Mouse (Mus musculus) CH12.LX (cell line): Measurements from ENCODE around the gene Matn1. TPM values are rescaled to one million over a fixed set of nuclear protein-coding genes. Genes with fewer than 3 reads are reported as not detected.

Source experiments
- DNase-seq: peaks from one replicate; pipeline ENCODE4 v3.0.0-alpha.2; 2013; ENCODE audit errors: extremely low read depth
- H3K27ac ChIP-seq: 2 replicates; pipeline ENCODE4 v1.5.1; 2012; ENCODE audit warnings: low read depth, mild to moderate bottlenecking, control low read depth, moderate library complexity; ENCODE audit not compliant: insufficient read depth
- H3K27me3 ChIP-seq: replicated peaks from 2 replicates; pipeline ENCODE3; 2012; ENCODE audit warnings: inconsistent platforms
- H3K36me3 ChIP-seq, 2 experiments: replicated peaks in 1 of 2; 2 replicates each; pipeline versions ENCODE3 to v1.6.1; 2012; ENCODE audit warnings: inconsistent platforms in 1 of 2, low read length in 1 of 2, mild to moderate bottlenecking in 1 of 2, mixed read lengths in 1 of 2, moderate library complexity in 1 of 2; ENCODE audit not compliant: control insufficient read depth in 1 of 2, insufficient read depth in 1 of 2
- H3K4me1 ChIP-seq, 2 experiments: 2 replicates each; pipeline ENCODE4 v1.6.1; 2012; ENCODE audit warnings: inconsistent platforms in 1 of 2, moderate library complexity in 1 of 2; ENCODE audit not compliant: insufficient read depth in 2 of 2, control insufficient read depth in 1 of 2
- H3K4me2 ChIP-seq: 2 replicates; pipeline ENCODE4 v1.6.1; 2012; ENCODE audit warnings: low read depth, mild to moderate bottlenecking, control low read depth; ENCODE audit not compliant: poor library complexity, insufficient read depth, severe bottlenecking
- H3K4me3 ChIP-seq, 3 experiments: fragments of 150-350 bp in 1 of 3; sonication (generic) in 1 of 3; replicated peaks in 1 of 3; 2 replicates each; pipeline versions ENCODE3 to v1.5.1; 2011 to 2012; ENCODE audit warnings: low read depth in 2 of 3, low read length in 2 of 3, mild to moderate bottlenecking in 2 of 3, moderate library complexity in 2 of 3, control low read depth in 1 of 3, improper control_type of control experiment in 1 of 3, inconsistent platforms in 1 of 3, mixed read lengths in 1 of 3; ENCODE audit not compliant: poor library complexity in 1 of 3
- H3K79me2 ChIP-seq: replicated peaks from 2 replicates; pipeline ENCODE4 v1.6.1; 2012; ENCODE audit warnings: mild to moderate bottlenecking, moderate library complexity; ENCODE audit not compliant: control insufficient read depth, poor library complexity, insufficient read depth, severe bottlenecking; ENCODE audit errors: extremely low read depth
- H3K9ac ChIP-seq: 2 replicates; pipeline ENCODE4 v1.6.1; 2012; ENCODE audit warnings: low read depth, mild to moderate bottlenecking, control low read depth, moderate library complexity; ENCODE audit not compliant: insufficient read depth
- H3K9me3 ChIP-seq: replicated peaks from 2 replicates; pipeline ENCODE3; 2012; ENCODE audit warnings: low read length, inconsistent platforms, mixed read lengths
- BHLHE40 ChIP-seq: IDR thresholded peaks from 2 replicates; pipeline ENCODE4 v1.6.1; 2011; ENCODE audit warnings: mild to moderate bottlenecking, low read depth, low read length, improper control_type of control experiment
- CHD2 ChIP-seq: IDR thresholded peaks from 2 replicates; pipeline ENCODE4 v1.6.1; 2011; ENCODE audit warnings: low read length, improper control_type of control experiment
- CTCF ChIP-seq, 2 experiments: IDR thresholded peaks in 1 of 2; conservative IDR thresholded peaks in 1 of 2; 2 replicates each; pipeline ENCODE4 v1.5.1; 2011 to 2012; ENCODE audit warnings: low read depth in 2 of 2, low read length in 2 of 2, improper control_type of control experiment in 1 of 2, inconsistent platforms in 1 of 2, mild to moderate bottlenecking in 1 of 2, moderate library complexity in 1 of 2
- GABPA ChIP-seq: IDR thresholded peaks from 2 replicates; pipeline ENCODE4 v1.6.1; 2012; ENCODE audit warnings: low read depth, low read length, improper control_type of control experiment, inconsistent platforms; ENCODE audit not compliant: insufficient replicate concordance
- JUND ChIP-seq: conservative IDR thresholded peaks from 2 replicates; pipeline ENCODE4 v1.6.1; 2011; ENCODE audit warnings: low read depth, low read length, improper control_type of control experiment
- MAZ ChIP-seq: IDR thresholded peaks from 2 replicates; pipeline ENCODE4 v1.6.1; 2012; ENCODE audit warnings: low read depth, mild to moderate bottlenecking, inconsistent platforms, low read length, improper control_type of control experiment, moderate library complexity
- MXI1 ChIP-seq: IDR thresholded peaks from 2 replicates; pipeline ENCODE4 v1.6.1; 2011; ENCODE audit warnings: mild to moderate bottlenecking, low read depth, low read length, improper control_type of control experiment
- MYC ChIP-seq: IDR thresholded peaks from 2 replicates; pipeline ENCODE4 v1.6.1; 2011; ENCODE audit warnings: low read depth, mild to moderate bottlenecking, improper control_type of control experiment, low read length
- NRF1 ChIP-seq: IDR thresholded peaks from 2 replicates; pipeline ENCODE4 v1.6.1; 2014; ENCODE audit warnings: low read depth, mild to moderate bottlenecking, inconsistent platforms, low read length, improper control_type of control experiment, moderate library complexity
- PAX5 ChIP-seq: IDR thresholded peaks from 2 replicates; pipeline ENCODE4 v1.6.1; 2012; ENCODE audit warnings: low read length, inconsistent platforms, mixed read lengths
- POLR2A ChIP-seq: IDR thresholded peaks from 2 replicates; pipeline ENCODE4 v1.6.1; 2011; ENCODE audit warnings: low read depth, mild to moderate bottlenecking, improper control_type of control experiment, low read length
- RCOR1 ChIP-seq: conservative IDR thresholded peaks from 2 replicates; pipeline ENCODE4 v1.6.1; 2012; ENCODE audit warnings: low read depth, mild to moderate bottlenecking, inconsistent platforms, low read length, improper control_type of control experiment
- TBP ChIP-seq: conservative IDR thresholded peaks from 2 replicates; pipeline ENCODE4 v1.6.1; 2011; ENCODE audit warnings: low read depth, low read length, improper control_type of control experiment
- ZNF384 ChIP-seq: IDR thresholded peaks from 2 replicates; pipeline ENCODE4 v1.6.1; 2012; ENCODE audit warnings: low read depth, low read length, improper control_type of control experiment, inconsistent platforms
- dilution Hi-C: fragments of 300-500 bp; cut with MboI; formaldehyde crosslinking; loops from 2 replicates; pipeline ENCODE4 v1.14.3; 2020; ENCODE audit warnings: low sequenced_read_pairs; ENCODE audit not compliant: extremely low pct_unique_long_range_greater_than_20kb, extremely low pct_ligation_motif_present
- in situ Hi-C: fragments of 300-500 bp; cut with MboI; formaldehyde crosslinking; loops from 3 replicates; pipeline ENCODE4 v1.14.3; 2019; ENCODE audit warnings: low sequenced_read_pairs, low pct_ligation_motif_present, low pct_unique_long_range_greater_than_20kb, mixed read lengths
- polyA plus RNA-seq: library from polyadenylated mRNA; unstranded; fragments of >175 nt; gene quantifications from 2 replicates; pipeline ENCODE4 v1.2.1, GENCODE M21; 2012; ENCODE audit warnings: low read depth; ENCODE audit not compliant: insufficient read length
- total RNA-seq, 2 experiments: library from RNA; depleted of rRNA; stranded (reverse); fragments of 300-350 nt in 1 of 2; fragments of >200 nt in 1 of 2; gene quantifications; 2 replicates each; pipeline ENCODE4 v1.2.3; 2012 to 2014

The Matn1 gene
- total and polyA plus RNA-seq, 3 experiments: 0.52 to 3.5 (median 0.76) TPM

DNA sequence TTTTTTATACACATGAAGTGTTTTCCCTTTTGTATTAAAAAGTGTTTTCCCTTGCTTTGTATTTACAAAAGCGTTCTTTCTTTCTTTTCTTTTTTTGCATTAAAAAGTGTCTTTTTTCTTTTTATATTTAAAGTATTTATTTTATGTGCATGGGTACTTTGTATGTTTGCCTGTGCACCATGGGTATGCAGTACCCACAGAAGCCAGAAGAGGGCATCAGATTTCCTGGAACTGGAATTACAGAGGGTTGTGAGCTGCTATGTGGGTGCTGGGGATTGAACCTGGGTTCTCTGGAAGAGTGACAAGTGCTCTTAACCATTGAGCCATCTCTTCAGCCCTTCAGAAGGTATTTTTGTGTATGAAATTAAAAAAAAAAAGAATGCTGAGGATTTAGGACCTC lies 27.1 kb downstream of the Matn1 start:
- TF ChIP-seq JUND (no peak), CTCF (conservative IDR thresholded peaks at IDR 0.05 in 1 of 2, IDR thresholded peaks at IDR 0.05 in 1 of 2; ENCODE audit: low read depth in 2 of 2, low read length in 2 of 2) (peak in 1 of 2 experiments; percentile 24; a peak in 1 of 4 replicates)
- Histone ChIP-seq H3K4me3 (no peak overlapping the region), H3K79me2 (no peaks in the 10 kb centered on the region), H3K27me3 (peaks cover 71% of the 10 kb centered on the region), H3K36me3 (no peaks in the 10 kb centered on the region), H3K4me2 (no peak overlapping the region), H3K9ac (no peak overlapping the region), H3K27ac (no peak overlapping the region), H3K4me1 (no peaks in the 10 kb centered on the region), H3K9me3 (peaks cover 13% of the 10 kb centered on the region)
- no peak for DNase-seq
- dilution Hi-C loops (no loop called here), in situ Hi-C loops (loop anchor here (25.0 kb wide), 1 partner anchor 166 kb away; no protein-coding TSS in a partner anchor)

DNA sequence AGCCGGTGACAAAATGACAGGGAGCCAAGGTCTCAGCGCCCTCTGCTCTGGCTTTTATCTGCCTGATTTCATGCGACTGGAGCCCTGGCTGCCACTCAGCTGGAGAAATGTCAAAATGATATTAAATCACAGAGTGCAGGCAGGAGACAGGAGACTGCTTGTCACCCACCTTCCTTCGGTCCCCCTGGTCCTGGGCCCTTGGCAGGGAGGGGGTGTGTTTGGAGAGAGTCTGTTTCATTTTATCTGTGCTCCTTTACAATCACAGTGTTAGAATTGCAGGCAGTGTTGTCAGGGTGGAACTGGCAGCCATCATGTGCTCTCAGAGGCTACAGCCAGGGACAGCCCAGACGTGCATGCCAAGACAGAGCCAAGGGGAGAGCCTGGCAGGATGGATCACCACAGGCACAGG lies 28.2 kb downstream of the Matn1 start:
- no peak overlapping the region for H3K4me3 ChIP-seq
- no peaks in the 10 kb centered on the region for H3K4me1 ChIP-seq
- H3K79me2 ChIP-seq: no peaks in the 10 kb centered on the region
- dilution Hi-C loops (no loop called here), in situ Hi-C loops (loop anchor here (25.0 kb wide), 1 partner anchor 165 kb away; no protein-coding TSS in a partner anchor)
- H3K27me3 ChIP-seq: peaks cover 69% of the 10 kb centered on the region
- no peak overlapping the region for H3K9ac ChIP-seq
- no peak overlapping the region for H3K27ac ChIP-seq
- no peak for TF ChIP-seq CTCF (conservative IDR thresholded peaks at IDR 0.05 in 1 of 2, IDR thresholded peaks at IDR 0.05 in 1 of 2; ENCODE audit: low read depth in 2 of 2, low read length in 2 of 2)
- TF ChIP-seq GABPA: no peak
- TF ChIP-seq POLR2A: no peak
- no peak for TF ChIP-seq BHLHE40
- no peak for TF ChIP-seq TBP
- TF ChIP-seq MXI1: no peak
- TF ChIP-seq CHD2: no peak
- TF ChIP-seq PAX5: no peak
- TF ChIP-seq RCOR1: no peak
- no peak for TF ChIP-seq ZNF384
- no peak for TF ChIP-seq NRF1
- TF ChIP-seq MYC: no peak
- TF ChIP-seq MAZ: no peak
- H3K36me3 ChIP-seq: no peaks in the 10 kb centered on the region
- no peak for DNase-seq
- H3K9me3 ChIP-seq: peaks cover 13% of the 10 kb centered on the region
- H3K4me2 ChIP-seq: no peak overlapping the region
